Mouse (Mus musculus) embryonic facial prominence, embryonic 11.5 days (tissue): ENCODE results near the gene Nav2. TPM values are rescaled to one million over a fixed set of nuclear protein-coding genes. Genes with fewer than 3 reads are reported as not detected.

ENCODE experiments used
- ATAC-seq: fragments of 200-750 bp; cut with Nextera tagmentation; replicated peaks from 2 replicates; pipeline ENCODE4 v1.8.0; 2017; ENCODE audit warnings: low read depth; ENCODE audit not compliant: insufficient number of reproducible peaks, low FRiP score, low TSS enrichment
- DNase-seq: peaks from one replicate; pipeline ENCODE4 v3.0.0-alpha.2; 2015; ENCODE audit warnings: low spot score
- H3K27ac ChIP-seq: fragments of 300-500 bp; sonication (generic); replicated peaks from 2 replicates; pipeline ENCODE4 v1.5.1; 2014; ENCODE audit warnings: mild to moderate bottlenecking, low read depth, low read length, control low read depth
- H3K27me3 ChIP-seq: fragments of 300-500 bp; sonication (generic); 2 replicates; pipeline ENCODE4 v1.6.1; 2014; ENCODE audit warnings: mild to moderate bottlenecking, low read length, moderate library complexity, mixed read lengths; ENCODE audit not compliant: control insufficient read depth, insufficient read depth
- H3K36me3 ChIP-seq: fragments of 300-500 bp; sonication (generic); replicated peaks from 2 replicates; pipeline ENCODE4 v1.6.1; 2014; ENCODE audit warnings: low read depth, mild to moderate bottlenecking, low read length, moderate library complexity, mixed read lengths; ENCODE audit not compliant: control insufficient read depth, insufficient read depth
- H3K4me1 ChIP-seq: fragments of 300-500 bp; sonication (generic); 2 replicates; pipeline ENCODE4 v1.6.1; 2014; ENCODE audit warnings: low read length, mixed read lengths; ENCODE audit not compliant: control insufficient read depth, insufficient read depth
- H3K4me2 ChIP-seq: fragments of 300-500 bp; sonication (generic); 2 replicates; pipeline ENCODE4 v1.6.1; 2014; ENCODE audit warnings: low read depth, mild to moderate bottlenecking, control low read depth, low read length, moderate library complexity
- H3K4me3 ChIP-seq: fragments of 300-500 bp; sonication (generic); 2 replicates; pipeline ENCODE4 v1.5.1; 2014; ENCODE audit warnings: low read depth, low read length, control low read depth
- H3K9ac ChIP-seq: fragments of 300-500 bp; sonication (generic); replicated peaks from 2 replicates; pipeline ENCODE4 v1.6.1; 2014; ENCODE audit warnings: mild to moderate bottlenecking, control low read depth, low read length
- H3K9me3 ChIP-seq: fragments of 300-500 bp; sonication (generic); replicated peaks from 2 replicates; pipeline ENCODE4 v1.6.1; 2016; ENCODE audit warnings: mild to moderate bottlenecking, low read length, inconsistent platforms, mixed read lengths; ENCODE audit not compliant: control insufficient read depth
- WGBS: fragments of 180-500 bp; shearing (Covaris S2); extraction: QIAGEN DNeasy Blood & Tissue Kit; methylation state at CpG from one replicate; pipeline ENCODE4 v1.1.7; 2014; 5-methylcytosine and 5-hydroxymethylcytosine counted together
- polyA plus RNA-seq: library from polyadenylated mRNA; unstranded; fragments of >200 nt; fragmentation: Nextera tagmentation; extraction: Ambion mirVana; gene quantifications from 2 replicates; pipeline ENCODE4 v1.2.1, GENCODE M21; 2014

The Nav2 gene
- polyA plus RNA-seq, 1 experiment from 2014 or later: 7.3 TPM

DNA sequence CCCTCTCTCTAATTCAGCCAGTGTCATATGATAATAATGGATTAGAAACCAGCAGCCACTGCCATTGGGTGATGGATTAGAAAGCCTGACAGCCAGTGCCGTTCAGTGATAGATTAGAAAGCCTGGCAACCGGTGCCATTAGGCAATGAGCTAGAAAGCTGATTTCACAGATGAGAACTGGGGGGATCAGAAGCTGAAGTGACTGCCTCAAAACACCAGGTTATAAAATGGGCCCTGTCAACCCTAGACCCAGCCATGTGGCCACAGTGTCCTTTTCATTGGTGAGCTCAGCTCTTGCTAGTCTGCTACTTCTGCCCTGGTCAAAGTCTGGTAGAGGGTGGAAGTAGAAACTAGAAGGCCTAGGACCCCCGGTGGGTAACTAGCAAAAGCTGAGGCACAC is 595.8 kb downstream of the Nav2 start:
- Histone ChIP-seq H3K4me2 (no peak overlapping the region), H3K4me1 (peaks cover 4% of the 10 kb centered on the region), H3K36me3 (no peaks in the 10 kb centered on the region), H3K27me3 (no peaks in the 10 kb centered on the region), H3K4me3 (no peak overlapping the region), H3K27ac (no peak overlapping the region), H3K9me3 (no peaks in the 10 kb centered on the region), H3K9ac (no peak overlapping the region)
- 16% methylated on average over 3 of the region's 3 CpGs for WGBS
- ATAC-seq (0 out of 2 replicates have a peak, but pooled peaks have one; percentile 11), DNase-seq (no peak)

DNA sequence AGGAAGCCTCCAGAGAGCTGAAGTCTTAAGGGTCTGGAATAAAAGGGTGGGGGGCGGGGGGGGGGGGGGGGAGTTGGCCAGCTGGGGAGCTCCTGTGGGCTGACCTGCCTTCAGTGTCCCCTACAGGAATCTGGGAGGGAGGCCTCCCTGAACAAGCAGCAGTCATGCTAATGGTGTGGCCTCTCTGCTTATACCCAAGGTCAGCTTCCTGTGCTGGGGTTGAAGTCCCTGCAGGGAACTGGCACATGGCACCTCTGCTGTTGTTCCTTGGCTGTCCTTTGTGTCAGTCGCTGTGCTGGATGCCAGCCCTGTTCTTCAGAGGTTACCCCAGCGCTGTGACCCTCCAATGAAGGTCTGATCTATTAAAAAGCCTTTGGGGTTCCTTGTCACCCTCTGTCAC is 596.5 kb downstream of the Nav2 start:
- ATAC-seq (no peak), DNase-seq (no peak)
- peaks cover 4% of the 10 kb centered on the region for H3K4me1 ChIP-seq
- H3K36me3 ChIP-seq: no peaks in the 10 kb centered on the region
- no peak overlapping the region for H3K4me2 ChIP-seq
- no peaks in the 10 kb centered on the region for H3K27me3 ChIP-seq
- H3K27ac ChIP-seq: no peak overlapping the region
- H3K4me3 ChIP-seq: no peak overlapping the region
- H3K9me3 ChIP-seq: no peaks in the 10 kb centered on the region
- 18% methylated on average over 2 of the region's 3 CpGs for WGBS
- H3K9ac ChIP-seq: no peak overlapping the region

DNA sequence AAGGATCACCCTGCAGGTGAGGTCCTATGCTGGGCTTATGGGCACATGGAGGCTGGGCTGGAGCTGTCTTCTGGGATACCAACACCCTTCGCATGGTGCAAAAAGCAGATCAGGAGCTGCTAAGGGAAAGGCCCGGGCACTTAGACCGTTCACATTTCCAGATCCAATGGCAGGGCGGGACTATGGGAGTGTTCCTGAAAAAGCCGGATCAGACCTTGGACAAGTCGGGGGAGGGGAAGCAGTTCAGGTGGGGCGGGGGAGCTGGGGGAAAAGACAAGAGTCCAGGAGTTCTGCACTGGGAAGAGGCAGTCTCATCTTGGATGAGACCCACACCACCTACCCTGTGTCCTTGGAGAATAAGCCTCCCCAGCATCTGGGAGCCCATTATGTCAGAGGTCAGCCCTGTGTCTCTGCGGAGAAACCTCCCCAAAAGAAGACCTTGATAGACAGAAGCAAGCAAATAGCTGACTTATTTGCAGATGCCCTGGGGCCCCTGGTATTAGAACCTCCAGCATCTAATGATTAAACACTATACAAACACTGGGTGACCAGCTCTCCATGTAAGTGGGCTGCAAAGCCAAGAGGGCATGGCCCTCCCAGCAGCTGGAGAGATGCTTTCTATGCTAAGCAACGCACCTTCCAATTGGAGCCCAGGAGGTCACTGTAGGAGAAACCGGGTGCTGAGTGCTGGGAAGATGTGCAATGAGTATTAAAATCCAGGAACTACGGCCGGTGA is 597.7 kb downstream of the Nav2 start:
- Histone ChIP-seq H3K27me3 (no peaks in the 10 kb centered on the region), H3K9ac (no peak overlapping the region), H3K27ac (no peak overlapping the region), H3K4me1 (peaks cover 4% of the 10 kb centered on the region), H3K9me3 (no peaks in the 10 kb centered on the region), H3K4me3 (no peak overlapping the region), H3K36me3 (no peaks in the 10 kb centered on the region), H3K4me2 (no peak overlapping the region)
- WGBS: 72% methylated on average over 12 of the region's 12 CpGs
- DNase-seq (no peak), ATAC-seq (no peak)

DNA sequence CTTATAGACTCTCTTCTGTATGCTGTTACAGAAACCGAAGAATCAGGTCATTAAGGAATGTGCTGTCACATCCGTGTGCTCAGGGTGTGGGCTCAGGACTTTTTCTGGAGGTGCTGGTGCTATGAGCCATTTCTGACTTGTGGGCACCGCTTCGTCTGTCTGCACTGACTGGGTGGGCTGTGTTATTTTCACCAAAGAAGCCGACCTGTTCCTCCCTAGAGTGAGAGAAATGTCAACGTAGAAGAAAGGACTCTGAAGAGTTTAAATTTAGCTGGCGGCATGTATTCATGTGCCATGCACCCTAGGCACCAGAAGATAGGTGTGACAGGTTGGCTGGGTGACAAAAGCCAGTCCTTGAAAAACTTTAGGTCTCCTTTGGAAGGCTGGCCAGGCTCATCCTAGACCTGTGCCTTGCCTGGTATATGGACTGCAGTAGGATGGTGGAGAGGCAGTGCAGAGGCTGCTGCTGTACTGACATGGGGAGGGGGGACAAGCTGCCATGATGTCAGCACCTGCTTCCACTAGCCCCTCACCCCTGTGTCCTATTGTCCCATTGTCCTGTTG is 599.5 kb downstream of the Nav2 start:
- no peaks in the 10 kb centered on the region for H3K9me3 ChIP-seq
- H3K27me3 ChIP-seq: no peaks in the 10 kb centered on the region
- no peak overlapping the region for H3K9ac ChIP-seq
- no peak for ATAC-seq
- H3K4me3 ChIP-seq: no peak overlapping the region
- H3K36me3 ChIP-seq: no peaks in the 10 kb centered on the region
- H3K4me2 ChIP-seq: no peak overlapping the region
- no peak overlapping the region for H3K27ac ChIP-seq
- no peak for DNase-seq
- 86% methylated on average over 7 of the region's 7 CpGs for WGBS
- H3K4me1 ChIP-seq: peaks cover 4% of the 10 kb centered on the region

DNA sequence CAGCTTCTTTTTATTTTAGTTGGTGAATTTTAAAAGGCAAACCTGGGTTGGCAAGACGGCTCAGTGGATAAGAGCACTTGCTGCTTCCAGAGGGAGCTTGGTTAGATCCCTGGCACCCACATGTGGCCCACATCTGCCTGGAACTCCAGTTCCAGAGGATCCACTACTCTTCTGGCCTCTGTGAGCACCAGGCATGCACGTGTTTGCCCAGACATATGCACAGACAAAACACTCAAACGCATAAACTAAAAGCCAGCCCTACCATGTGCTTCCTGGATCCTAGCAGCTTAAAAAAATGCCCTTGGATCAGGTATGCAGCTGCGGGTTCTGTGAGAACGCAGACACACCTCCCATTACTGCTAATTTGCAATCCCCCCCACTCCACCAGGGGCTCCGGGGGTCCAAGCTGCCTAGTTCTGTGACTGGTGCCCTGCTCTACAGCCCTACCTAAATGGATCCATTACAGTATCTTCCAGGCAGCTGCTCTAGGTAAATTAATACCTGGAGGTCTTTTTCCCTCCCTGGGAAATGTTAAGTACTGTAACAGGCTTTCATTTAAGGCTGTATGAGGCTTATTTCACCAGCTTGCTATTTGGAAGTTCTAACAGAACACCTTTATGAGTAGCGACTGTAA is 603.4 kb downstream of the Nav2 start:
- no peak overlapping the region for H3K9ac ChIP-seq
- no peak overlapping the region for H3K4me3 ChIP-seq
- no peaks in the 10 kb centered on the region for H3K27me3 ChIP-seq
- H3K4me1 ChIP-seq: no peaks in the 10 kb centered on the region
- no peak overlapping the region for H3K4me2 ChIP-seq
- DNase-seq: no peak
- H3K36me3 ChIP-seq: no peaks in the 10 kb centered on the region
- ATAC-seq: no peak
- no peaks in the 10 kb centered on the region for H3K9me3 ChIP-seq
- H3K27ac ChIP-seq: no peak overlapping the region
- 43% methylated on average over 7 of the region's 7 CpGs for WGBS

DNA sequence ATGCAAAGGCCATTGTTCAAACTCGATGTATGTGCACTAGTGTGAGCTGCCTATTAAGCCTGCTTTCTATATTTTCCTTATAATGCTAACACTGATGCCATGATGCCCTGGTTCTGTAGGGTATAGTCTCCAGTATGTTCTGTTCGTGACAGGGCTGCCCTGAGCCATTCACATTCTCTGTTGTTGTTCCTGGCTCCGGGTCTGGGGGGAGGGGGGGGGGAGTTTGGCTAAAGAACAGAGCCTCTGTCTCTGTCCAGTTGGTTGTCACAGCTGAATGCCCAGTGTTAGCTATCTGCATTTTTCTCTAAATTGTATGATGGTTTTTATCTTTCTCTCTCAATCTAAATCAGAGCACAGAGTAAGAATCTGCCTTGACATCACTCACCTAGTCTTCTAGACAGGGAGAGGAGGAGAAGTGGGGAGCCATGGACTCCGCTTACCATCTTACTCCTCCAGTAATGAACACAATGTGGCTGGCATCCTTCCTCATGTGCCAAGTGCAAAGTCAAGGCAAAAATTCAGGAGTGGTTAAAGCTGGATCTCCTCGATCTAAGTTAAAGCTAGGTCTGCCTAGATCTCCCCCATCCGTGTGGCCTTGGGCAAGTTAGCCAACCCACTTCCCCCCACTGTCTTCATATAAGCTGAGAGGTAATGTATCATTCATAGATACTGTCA is 605.4 kb downstream of the Nav2 start:
- no peak overlapping the region for H3K4me2 ChIP-seq
- H3K4me3 ChIP-seq: no peak overlapping the region
- H3K27ac ChIP-seq: no peak overlapping the region
- H3K36me3 ChIP-seq: no peaks in the 10 kb centered on the region
- 69% methylated on average over 6 of the region's 6 CpGs for WGBS
- H3K4me1 ChIP-seq: no peaks in the 10 kb centered on the region
- H3K9ac ChIP-seq: no peak overlapping the region
- H3K27me3 ChIP-seq: no peaks in the 10 kb centered on the region
- ATAC-seq (no peak), DNase-seq (no peak)
- no peaks in the 10 kb centered on the region for H3K9me3 ChIP-seq

DNA sequence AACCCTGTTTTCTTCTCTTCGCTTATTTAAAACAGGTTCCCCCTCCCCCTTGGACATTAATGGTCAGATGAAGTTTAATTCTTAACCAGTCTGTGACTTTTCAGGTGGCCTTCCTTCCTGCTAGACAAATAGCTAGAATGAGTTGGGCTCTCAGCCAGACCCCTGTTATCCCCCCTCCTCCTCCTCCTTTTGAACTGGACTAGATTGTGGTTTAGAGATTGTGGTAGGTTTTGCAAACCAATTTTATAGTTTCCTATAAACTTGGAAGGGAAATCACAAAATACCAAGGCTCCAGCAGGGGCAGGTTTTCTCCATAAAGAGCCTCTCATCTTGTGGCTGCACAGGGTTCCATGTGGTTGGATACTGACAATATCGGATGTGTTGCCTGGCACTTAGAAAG is 606.5 kb downstream of the Nav2 start:
- DNase-seq: no peak
- Histone ChIP-seq H3K36me3 (no peaks in the 10 kb centered on the region), H3K27me3 (no peaks in the 10 kb centered on the region), H3K9ac (no peak overlapping the region), H3K4me1 (no peaks in the 10 kb centered on the region), H3K9me3 (no peaks in the 10 kb centered on the region), H3K27ac (no peak overlapping the region), H3K4me3 (no peak overlapping the region), H3K4me2 (no peak overlapping the region)
- WGBS: 85% methylated on average over 2 of the region's 2 CpGs
- no peak for ATAC-seq

DNA sequence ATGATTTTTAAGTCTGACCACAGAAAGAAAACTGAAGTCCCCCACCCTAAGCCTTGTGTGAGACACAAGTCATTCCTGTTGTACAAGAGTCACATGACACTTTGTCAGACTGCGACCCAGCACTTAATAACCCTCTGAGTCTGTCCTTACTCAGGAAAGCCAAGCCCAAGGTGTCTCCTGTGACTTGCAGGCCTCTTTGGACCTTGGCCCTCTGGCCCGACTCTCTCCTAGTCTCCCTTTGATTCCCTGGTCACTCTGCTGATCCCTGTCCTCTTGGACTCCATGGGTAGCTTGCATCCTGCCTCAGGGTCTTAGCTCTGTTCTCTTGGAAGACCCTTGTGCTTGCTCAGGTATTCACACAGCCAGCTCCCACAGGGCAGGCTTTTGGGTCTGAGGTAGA is 612.0 kb downstream of the Nav2 start:
- H3K27ac ChIP-seq: no peak overlapping the region
- DNase-seq (no peak), ATAC-seq (no peak)
- no peak overlapping the region for H3K4me3 ChIP-seq
- no peaks in the 10 kb centered on the region; the same call in 1 of the 2 replicates for H3K4me1 ChIP-seq
- 42% methylated on average over 2 of the region's 2 CpGs for WGBS
- no peak overlapping the region for H3K4me2 ChIP-seq
- H3K9ac ChIP-seq: no peak overlapping the region
- H3K9me3 ChIP-seq: no peaks in the 10 kb centered on the region
- H3K27me3 ChIP-seq: no peaks in the 10 kb centered on the region
- H3K36me3 ChIP-seq: no peaks in the 10 kb centered on the region
